Mouse (Mus musculus): ENCODE results near the gene Cdkn2d.

Cdkn2d gene

GRCm38 (mm10) chr9:21243826-21244427 is 47.3 kb downstream of the Cdkn2d start:
- DNase-seq = no peak

- DNase-seq = peak; percentile 83
Measured at GRCm38 (mm10) chr9:21241343-21241742, 49.9 kb downstream of the Cdkn2d start.

GRCm38 (mm10) chr9:21239465-21239848 is 51.8 kb downstream of the Cdkn2d start:
- DNase-seq = no peak

- peak; percentile 74 for DNase-seq
Measured at GRCm38 (mm10) chr9:21238733-21239464, 52.3 kb downstream of the Cdkn2d start, which contains the start of gene Keap1. Gene Keap1, minus strand, starts transcription at chr9:21239361.

Measured in right cerebral cortex, postnatal 14 days (tissue).